Mouse (Mus musculus) lung, adult 2 months (tissue): Measurements from ENCODE around the gene Nt5dc3. TPM values are rescaled to one million over a fixed set of nuclear protein-coding genes. Genes with fewer than 3 reads are reported as not detected.

Source experiments
- DNase-seq: peaks from one replicate; pipeline ENCODE4 v3.0.0; 2022
- H3K4me1 ChIP-seq: fragments of 200-500 bp; 2 replicates; pipeline ENCODE4 v1.6.1; 2011; ENCODE audit warnings: low read length; ENCODE audit not compliant: control insufficient read depth, insufficient read depth
- H3K4me3 ChIP-seq: fragments of 200-500 bp; replicated peaks from 2 replicates; pipeline ENCODE3; 2011; ENCODE audit warnings: low read depth, mild to moderate bottlenecking, control low read depth, low read length; ENCODE audit errors: extremely low read depth
- CTCF ChIP-seq: fragments of 200-500 bp; IDR thresholded peaks from 2 replicates; pipeline ENCODE4 v1.5.1; 2011; ENCODE audit warnings: mild to moderate bottlenecking, low read length, control low read depth; ENCODE audit not compliant: insufficient read depth
- POLR2A ChIP-seq: fragments of 200-500 bp; IDR thresholded peaks from 2 replicates; pipeline ENCODE4 v1.6.1; 2011; ENCODE audit warnings: low read depth, mild to moderate bottlenecking, control low read depth, low read length, borderline replicate concordance; ENCODE audit errors: extremely low read depth
- WGBS: fragments of 180-500 bp; shearing (Covaris S2); methylation state at CpG from one replicate; pipeline ENCODE4 v1.1.7; 2018; 5-methylcytosine and 5-hydroxymethylcytosine counted together
- polyA plus RNA-seq: library from polyadenylated mRNA; depleted of rRNA; stranded (reverse); fragments of >200 nt; gene quantifications from 2 replicates; pipeline ENCODE4 v1.2.3, GENCODE M21; 2012

Nt5dc3 gene
- polyA plus RNA-seq, 1 experiment: 12.8 TPM

GRCm38 (mm10) chr10:86808013-86808758 lies 29.4 kb downstream of the Nt5dc3 start:
- WGBS: 74% methylated on average over 15 of the region's 15 CpGs
- TF ChIP-seq CTCF (no peak), POLR2A (no peak)
- H3K4me3 ChIP-seq: no peak overlapping the region
- H3K4me1 ChIP-seq: no peaks in the 10 kb centered on the region
- DNase-seq: no peak

GRCm38 (mm10) chr10:86810000-86810399 lies 31.2 kb downstream of the Nt5dc3 start:
- WGBS: 87% methylated on average over 9 of the region's 9 CpGs
- Histone ChIP-seq H3K4me1 (no peaks in the 10 kb centered on the region), H3K4me3 (no peak overlapping the region)
- DNase-seq: no peak
- TF ChIP-seq POLR2A (no peak), CTCF (no peak)

DNA sequence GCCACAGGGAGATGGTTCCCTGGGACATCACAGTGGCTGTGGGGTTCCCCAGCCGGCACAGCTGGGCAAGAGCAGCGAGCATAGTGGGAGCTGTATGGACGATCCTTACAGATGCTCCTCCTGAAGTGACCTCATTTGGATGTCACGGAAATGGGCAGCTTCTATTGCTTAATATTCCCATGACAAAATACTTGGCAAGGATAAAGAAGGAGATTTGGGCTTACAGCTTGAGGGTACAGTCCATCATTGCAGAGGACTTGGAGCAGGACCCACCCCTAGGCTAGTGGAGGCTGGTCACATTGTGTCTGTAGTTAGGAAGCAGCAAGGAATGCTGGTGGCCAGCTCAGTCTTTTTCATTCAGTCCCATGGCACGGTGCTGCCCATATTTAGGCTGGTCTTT lies 31.8 kb downstream of the Nt5dc3 start:
- no peaks in the 10 kb centered on the region for H3K4me1 ChIP-seq
- DNase-seq: no peak
- no peak for TF ChIP-seq POLR2A
- TF ChIP-seq CTCF: no peak
- whole genome bisulfite sequencing: 84% methylated on average over 5 of the region's 5 CpGs
- no peak overlapping the region for H3K4me3 ChIP-seq

- H3K4me3 ChIP-seq: no peak overlapping the region
- 73% methylated on average over 19 of the region's 19 CpGs for WGBS
- TF ChIP-seq POLR2A: no peak
- TF ChIP-seq CTCF: no peak
- DNase-seq: no peak
- peaks cover 4% of the 10 kb centered on the region; the same call in 1 of the 2 replicates for H3K4me1 ChIP-seq
Observed at GRCm38 (mm10) chr10:86814292-86815131, 35.7 kb downstream of the Nt5dc3 start.

GRCm38 (mm10) chr10:86815133-86815532 lies 36.3 kb downstream of the Nt5dc3 start:
- TF ChIP-seq POLR2A (no peak), CTCF (no peak)
- 74% methylated on average over 7 of the region's 7 CpGs for WGBS
- DNase-seq: no peak
- H3K4me1 ChIP-seq: peaks cover 6% of the 10 kb centered on the region
- H3K4me3 ChIP-seq: no peak overlapping the region

DNA sequence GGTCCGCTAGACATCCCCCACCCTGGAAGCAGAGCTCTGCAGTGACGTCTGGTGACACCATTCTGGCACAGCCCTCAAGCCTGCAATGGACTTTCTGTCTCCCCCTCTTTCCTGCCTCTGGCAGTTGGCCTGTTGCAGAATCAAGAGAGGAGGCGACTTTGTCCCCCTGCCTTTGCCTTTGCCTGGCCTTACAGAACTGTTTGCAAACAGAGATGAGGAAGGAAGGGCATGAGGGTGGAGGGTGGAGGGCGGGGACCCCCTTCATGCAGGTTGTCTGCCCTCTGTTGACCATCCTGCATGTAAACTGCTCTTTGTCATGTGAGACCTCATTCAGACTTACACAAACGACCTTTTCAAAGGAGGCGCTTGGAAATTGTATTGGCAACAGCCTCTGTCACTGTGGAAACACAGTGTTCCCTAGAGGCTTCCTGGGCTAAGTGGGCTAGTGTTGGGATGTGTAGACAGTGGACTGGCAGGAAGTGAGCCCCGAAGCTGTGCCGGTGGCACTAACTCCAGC lies 40.9 kb downstream of the Nt5dc3 start:
- Histone ChIP-seq H3K4me1 (peaks cover 6% of the 10 kb centered on the region), H3K4me3 (no peak overlapping the region)
- no peak for DNase-seq
- 23% methylated on average over 8 of the region's 8 CpGs for whole genome bisulfite sequencing
- TF ChIP-seq POLR2A: no peak
- TF ChIP-seq CTCF: no peak

DNA sequence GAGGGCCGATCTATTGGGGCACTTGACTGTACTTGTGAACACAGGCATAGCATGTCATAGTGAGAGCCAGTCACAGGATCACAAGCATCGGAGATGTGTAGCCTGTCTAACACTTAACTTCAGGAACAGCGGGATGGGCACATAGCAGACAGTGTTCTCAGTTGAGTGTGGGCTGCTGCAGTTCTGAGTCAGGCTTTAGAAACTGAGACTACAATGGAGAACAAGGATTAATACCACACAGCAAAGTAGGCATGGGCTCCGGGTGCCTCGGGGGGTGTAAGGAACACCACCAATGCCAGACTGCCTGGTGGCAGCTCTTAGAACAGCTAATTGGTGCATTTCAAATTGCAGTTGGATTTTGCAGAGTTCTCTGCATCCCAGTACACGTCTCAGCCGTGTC lies 42.2 kb downstream of the Nt5dc3 start:
- TF ChIP-seq CTCF (no peak), POLR2A (no peak)
- WGBS: 95% methylated on average over 7 of the region's 7 CpGs
- Histone ChIP-seq H3K4me1 (peaks cover 6% of the 10 kb centered on the region), H3K4me3 (no peak overlapping the region)
- no peak for DNase-seq

- DNase-seq: no peak
- WGBS: 88% methylated on average over 6 of the region's 6 CpGs
- TF ChIP-seq POLR2A (no peak), CTCF (no peak)
- Histone ChIP-seq H3K4me1 (peaks cover 6% of the 10 kb centered on the region), H3K4me3 (no peak overlapping the region)
Observed at GRCm38 (mm10) chr10:86824093-86824492, 45.3 kb downstream of the Nt5dc3 start.

DNA sequence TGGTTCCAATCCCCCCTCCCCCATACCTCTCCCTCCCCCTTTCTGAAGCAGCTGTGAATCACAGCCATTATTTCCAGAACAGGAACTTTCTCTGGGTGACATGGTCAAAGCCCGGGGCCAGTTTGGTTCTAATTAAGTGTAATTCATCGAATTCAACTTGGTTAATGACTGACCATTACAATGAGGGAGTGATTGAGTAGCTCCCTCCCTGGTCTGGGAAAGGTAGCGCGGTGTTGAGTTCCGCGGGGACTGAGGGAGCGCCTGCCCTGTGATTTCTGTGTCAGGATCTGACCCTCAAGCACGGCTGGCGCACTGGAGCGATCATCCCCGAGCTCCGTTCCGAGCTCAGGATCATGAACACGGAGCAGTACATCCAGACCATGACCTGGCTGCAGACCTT lies 46.1 kb downstream of the Nt5dc3 start:
- no peak for DNase-seq
- WGBS: 86% methylated on average over 14 of the region's 14 CpGs
- Histone ChIP-seq H3K4me3 (no peak overlapping the region), H3K4me1 (no peaks in the 10 kb centered on the region; the same call in 1 of the 2 replicates)
- TF ChIP-seq POLR2A (no peak), CTCF (no peak)
